Mouse (Mus musculus) testis, postnatal 14 days (tissue): ENCODE measurements at regions not wholly inside any gene's neighbourhood (a gene's known extent, or its start where the extent isn't known, plus 50 kb on each side); places are given as distances from the start of the nearest gene placed in this dataset.

Experiments
- DNase-seq: peaks from one replicate; pipeline ENCODE4 v3.0.0; 2021; ENCODE audit warnings: low spot score

DNA sequence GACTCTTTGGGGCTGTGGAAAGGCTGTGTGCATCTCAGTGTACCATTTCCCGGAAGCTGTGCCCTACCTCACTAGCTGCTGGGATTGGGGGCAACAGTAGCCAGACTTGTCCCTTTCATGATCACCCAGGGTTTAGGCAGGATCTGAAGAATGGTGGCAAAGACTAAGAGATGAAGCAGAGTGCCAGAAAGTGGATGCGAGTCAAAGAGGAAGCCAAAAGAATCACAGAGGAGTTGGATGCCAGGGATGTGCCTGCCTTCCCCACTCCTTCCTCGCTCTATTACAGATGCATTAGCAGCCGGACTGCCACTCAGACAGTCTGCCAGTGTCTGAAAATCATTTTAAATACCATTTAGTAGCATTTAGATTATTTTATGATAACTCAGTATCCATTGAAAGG is 271.5 kb upstream of the Slc24a2 start:
- DNase-seq: no peak

DNA sequence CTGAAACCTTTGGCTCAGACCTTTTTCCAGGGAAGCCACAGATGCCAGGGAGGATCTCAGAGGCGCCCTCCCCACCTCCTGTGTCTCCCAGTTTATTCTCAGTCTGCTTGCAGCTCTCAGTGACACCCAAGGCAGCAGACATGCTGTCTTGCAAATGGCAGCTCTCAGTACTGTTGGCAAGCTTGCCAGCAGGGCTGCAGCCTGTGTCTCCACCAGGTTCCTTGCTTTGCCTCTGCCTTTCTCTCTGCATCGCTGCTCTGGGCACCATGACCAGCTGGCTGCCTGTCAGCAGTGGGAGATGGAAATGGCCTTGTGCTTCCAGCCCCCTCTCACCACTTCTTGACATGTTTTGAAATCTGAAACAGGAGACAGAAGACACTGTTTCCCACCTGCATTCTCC is 270.2 kb upstream of the Slc24a2 start:
- DNase-seq: no peak

DNA sequence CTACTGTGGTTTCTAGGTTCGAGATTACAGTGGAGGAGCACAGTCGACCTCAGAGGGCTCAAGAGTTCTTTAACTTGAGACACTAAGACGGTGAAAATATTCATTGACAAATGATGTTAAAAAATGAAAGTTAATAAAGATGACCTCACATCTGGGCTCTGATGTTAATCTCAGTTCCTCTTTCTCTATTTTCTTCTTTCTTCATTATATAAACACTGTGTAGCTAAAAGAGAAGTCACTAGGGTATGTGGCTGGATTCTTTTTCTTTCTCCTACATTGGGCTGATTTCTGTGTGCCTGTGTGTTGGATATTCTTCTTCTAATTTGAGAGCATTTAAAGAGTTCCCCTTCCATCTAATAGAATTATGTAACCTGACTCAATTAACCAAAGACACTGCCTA is 257.5 kb upstream of the Slc24a2 start:
- DNase-seq: no peak

- DNase-seq: no peak
These were observed 245.3 kb upstream of the Slc24a2 start for GRCm38 (mm10) chr4:87475537-87475936.

GRCm38 (mm10) chr4:87473331-87474039 is 243.2 kb upstream of the Slc24a2 start:
- DNase-seq: no peak

DNA sequence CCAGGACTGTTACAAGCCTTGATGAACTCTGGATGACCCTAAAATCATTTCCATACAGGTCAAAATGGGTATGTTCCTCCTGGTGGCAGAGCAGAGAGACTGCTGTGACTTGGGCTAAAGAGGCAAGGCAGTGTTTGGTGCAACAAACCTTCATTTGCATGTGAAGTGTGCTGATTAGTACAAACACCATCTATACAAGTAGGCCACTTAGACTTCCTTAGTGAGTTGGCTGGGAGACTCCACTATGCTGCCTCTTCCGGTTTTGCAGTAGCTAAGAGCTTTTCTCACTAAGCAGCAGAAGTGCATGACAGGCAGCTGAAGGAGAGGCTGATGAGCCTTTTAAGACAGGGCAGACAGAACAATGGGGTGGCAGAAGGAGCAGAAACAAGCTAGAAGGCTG is 242.5 kb upstream of the Slc24a2 start:
- DNase-seq: no peak

DNA sequence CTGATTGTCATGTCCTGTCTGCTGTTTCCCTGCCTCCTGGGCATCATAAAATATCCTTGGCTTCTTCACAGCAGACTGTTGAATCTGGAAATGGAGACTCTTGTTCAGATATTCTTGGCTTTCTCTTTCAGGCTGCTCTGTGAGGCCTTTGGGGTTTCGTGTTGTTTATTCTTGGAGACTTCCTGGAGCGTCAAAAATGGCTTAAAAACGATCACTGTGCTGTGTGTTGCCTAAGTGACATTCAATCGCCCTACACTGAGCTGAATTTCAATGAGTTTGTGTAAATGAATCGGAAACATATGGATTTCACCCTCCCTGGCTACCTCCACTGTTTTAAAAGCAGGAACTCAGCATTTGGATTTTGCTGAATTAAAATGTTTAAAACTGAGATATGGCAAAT is 241.1 kb upstream of the Slc24a2 start:
- DNase-seq: no peak

- no peak for DNase-seq
These were observed 237.3 kb upstream of the Slc24a2 start for GRCm38 (mm10) chr4:87467600-87467999.

DNA sequence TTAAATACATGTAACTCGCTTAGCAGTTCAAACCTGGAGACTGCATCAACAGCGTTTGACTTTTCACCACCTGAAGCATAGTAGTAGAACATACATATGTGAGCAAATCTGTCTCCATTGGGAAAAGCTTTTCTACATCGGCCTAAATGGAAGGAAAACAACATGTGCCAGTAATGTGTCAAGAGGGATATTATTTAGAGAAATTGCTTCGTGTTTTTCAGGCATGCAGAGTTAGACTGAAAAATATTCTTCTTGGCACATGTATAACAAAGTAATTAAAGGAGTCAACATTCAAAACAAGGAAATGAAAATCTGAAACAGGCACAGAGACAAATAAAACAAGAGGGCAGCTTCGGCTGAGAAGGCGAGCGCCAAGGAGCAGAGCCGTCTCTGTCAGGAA is 236.7 kb upstream of the Slc24a2 start:
- no peak for DNase-seq

GRCm38 (mm10) chr4:87461181-87461912 is 231.1 kb upstream of the Slc24a2 start:
- DNase-seq: no peak

DNA sequence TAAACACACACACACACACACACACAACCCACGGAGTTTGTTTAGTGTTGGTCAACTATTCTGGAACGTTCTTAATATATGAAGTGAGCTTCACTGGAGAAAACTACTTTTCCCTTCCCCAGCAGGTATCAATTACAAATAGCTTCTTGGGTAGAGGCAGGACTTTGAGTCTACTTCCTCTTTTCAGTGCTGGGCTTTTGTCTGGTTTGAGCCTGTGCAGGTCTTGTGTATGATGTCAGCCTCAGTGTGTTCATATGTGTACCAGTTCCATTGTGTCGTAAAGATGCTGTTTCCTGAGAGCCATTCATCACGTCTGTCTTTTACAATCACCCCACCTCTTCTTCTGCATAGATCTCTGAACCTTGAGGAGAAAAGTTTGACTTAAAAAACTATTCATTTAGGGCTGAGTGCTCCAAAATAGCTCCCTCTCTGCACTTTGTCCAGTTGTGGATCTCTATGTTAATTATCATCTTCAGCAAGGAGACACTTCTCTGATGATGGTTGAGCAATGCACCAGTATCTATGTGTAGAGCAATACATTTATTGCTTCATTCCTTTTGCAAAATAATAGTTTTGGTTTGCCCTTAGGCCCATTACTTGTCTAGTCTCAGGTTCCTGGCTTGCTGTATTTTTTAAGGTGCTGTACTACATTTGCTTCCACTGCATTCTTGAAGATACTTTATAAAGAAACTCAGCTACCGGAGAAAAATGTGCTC is 225.7 kb upstream of the Slc24a2 start:
- no peak for DNase-seq

- DNase-seq: no peak
These were observed 221.8 kb upstream of the Slc24a2 start for GRCm38 (mm10) chr4:87452122-87452521.

DNA sequence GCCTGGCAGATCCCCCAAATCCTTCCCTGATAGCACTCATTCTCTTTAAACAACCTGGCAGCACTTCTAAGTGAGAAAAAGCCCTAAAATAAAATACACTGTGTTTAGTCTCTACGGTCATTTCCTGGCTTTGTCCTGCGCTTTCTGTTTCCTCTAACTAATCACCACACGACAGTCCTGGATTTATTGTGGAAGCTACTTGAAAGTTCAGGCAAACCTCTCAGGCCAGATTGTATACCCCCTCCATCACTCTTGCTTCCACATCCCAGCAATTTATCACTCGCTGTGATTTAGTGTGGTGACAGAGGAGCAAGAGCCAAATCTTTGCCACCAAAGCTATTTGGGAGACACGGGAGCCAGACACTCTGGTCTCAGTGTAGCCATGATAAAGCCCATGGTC is 221.0 kb upstream of the Slc24a2 start:
- DNase-seq: no peak

GRCm38 (mm10) chr4:87448338-87448737 is 218.1 kb upstream of the Slc24a2 start:
- DNase-seq: no peak

- DNase-seq: no peak
These were observed 216.6 kb upstream of the Slc24a2 start for GRCm38 (mm10) chr4:87446856-87447255.

DNA sequence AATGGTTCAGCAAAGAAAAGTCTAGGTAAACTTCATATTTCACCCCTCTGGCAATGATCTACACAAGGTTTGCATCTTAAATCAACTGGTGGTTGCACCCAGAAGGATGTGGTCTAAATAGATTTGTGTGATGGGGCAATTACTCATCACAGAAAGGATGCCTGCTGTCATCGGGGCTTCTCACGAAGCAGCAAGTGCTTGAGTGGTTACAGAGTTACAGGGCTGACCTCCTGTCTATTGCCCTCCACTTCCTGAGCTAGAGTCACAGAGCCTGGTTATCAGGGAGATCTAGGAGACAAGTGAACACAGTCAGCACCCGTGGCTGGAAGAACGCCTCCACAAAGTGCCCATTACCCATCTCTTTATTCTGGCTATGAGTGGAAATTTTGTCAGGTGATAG is 203.9 kb upstream of the Slc24a2 start:
- no peak for DNase-seq

- DNase-seq: no peak
These were observed 198.1 kb upstream of the Slc24a2 start for GRCm38 (mm10) chr4:87428374-87428773.

GRCm38 (mm10) chr4:87424066-87424465 is 193.8 kb upstream of the Slc24a2 start:
- no peak for DNase-seq

GRCm38 (mm10) chr4:87422588-87422987 is 192.3 kb upstream of the Slc24a2 start:
- no peak for DNase-seq

DNA sequence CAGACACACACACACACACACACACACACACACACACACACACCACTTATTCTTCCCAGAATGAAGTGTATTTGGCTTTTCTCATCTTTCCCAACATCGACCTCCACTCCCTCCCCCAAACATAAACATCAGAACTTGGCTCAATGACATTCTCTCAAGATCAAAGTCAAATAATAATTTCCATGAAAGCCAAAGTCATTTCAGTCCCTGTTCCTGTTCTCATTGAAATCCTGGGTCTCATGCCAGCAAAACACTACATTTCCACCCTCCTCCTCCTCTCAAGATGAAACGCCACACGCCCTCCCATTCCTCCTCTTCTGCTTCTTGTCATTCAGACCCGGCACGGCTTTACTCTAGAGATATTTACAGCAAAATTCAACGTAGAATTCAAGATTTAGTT is 173.1 kb upstream of the Slc24a2 start:
- DNase-seq: no peak

- no peak for DNase-seq
These were observed 171.9 kb upstream of the Slc24a2 start for GRCm38 (mm10) chr4:87402173-87402556.

GRCm38 (mm10) chr4:87401316-87402172 is 171.3 kb upstream of the Slc24a2 start:
- no peak for DNase-seq
